Mouse (Mus musculus) stomach, embryonic 15.5 days (tissue): ENCODE measurements at regions not wholly inside any gene's neighbourhood (a gene's known extent, or its start where the extent isn't known, plus 50 kb on each side); places are given as distances from the start of the nearest gene placed in this dataset.
A peak's percentile ranks its signal among the peaks of the same experiment; 100 is the strongest.
"Not testable (repeated sequence)": the region's sequence is repeated elsewhere in the genome, so short reads cannot be mapped to it uniquely, and the experiment has no call there.

ENCODE experiments used
- ATAC-seq: fragments of 200-750 bp; cut with Nextera tagmentation; 2 replicates; pipeline ENCODE4 v1.8.0; 2017; ENCODE audit warnings: low read depth, moderate number of reproducible peaks, moderate TSS enrichment; ENCODE audit not compliant: insufficient read depth, low FRiP score
- H3K27ac ChIP-seq: fragments of 300-500 bp; sonication (generic); 2 replicates; pipeline ENCODE4 v1.5.1; 2015; ENCODE audit warnings: mild to moderate bottlenecking, inconsistent platforms
- H3K27me3 ChIP-seq: fragments of 300-500 bp; sonication (generic); replicated peaks from 2 replicates; pipeline ENCODE4 v1.6.1; 2015; ENCODE audit warnings: inconsistent platforms
- H3K36me3 ChIP-seq: fragments of 300-500 bp; sonication (generic); 2 replicates; pipeline ENCODE4 v1.6.1; 2015; ENCODE audit warnings: inconsistent platforms
- H3K4me1 ChIP-seq: fragments of 300-500 bp; sonication (generic); 2 replicates; pipeline ENCODE4 v1.6.1; 2015; ENCODE audit warnings: inconsistent platforms
- H3K4me2 ChIP-seq: fragments of 300-500 bp; sonication (generic); 2 replicates; pipeline ENCODE4 v1.6.1; 2015; ENCODE audit warnings: mild to moderate bottlenecking, inconsistent platforms
- H3K4me3 ChIP-seq: fragments of 300-500 bp; sonication (generic); replicated peaks from 2 replicates; pipeline ENCODE4 v1.5.1; 2015; ENCODE audit warnings: inconsistent platforms
- H3K9ac ChIP-seq: fragments of 300-500 bp; sonication (generic); 2 replicates; pipeline ENCODE4 v1.6.1; 2015; ENCODE audit warnings: inconsistent platforms
- H3K9me3 ChIP-seq: fragments of 300-500 bp; sonication (generic); 2 replicates; pipeline ENCODE4 v1.6.1; 2016; ENCODE audit warnings: inconsistent platforms
- WGBS: fragments of 180-500 bp; shearing (Covaris S2); methylation state at CpG from one replicate; pipeline ENCODE4 v1.1.7; 2015; 5-methylcytosine and 5-hydroxymethylcytosine counted together

GRCm38 (mm10) chr1:154029826-154030225 lies 129.8 kb upstream of the Teddm2 start:
- Histone ChIP-seq H3K27me3 (no peaks in the 10 kb centered on the region), H3K4me2 (no peak overlapping the region)
- 48% methylated on average over 3 of the region's 3 CpGs for WGBS

DNA sequence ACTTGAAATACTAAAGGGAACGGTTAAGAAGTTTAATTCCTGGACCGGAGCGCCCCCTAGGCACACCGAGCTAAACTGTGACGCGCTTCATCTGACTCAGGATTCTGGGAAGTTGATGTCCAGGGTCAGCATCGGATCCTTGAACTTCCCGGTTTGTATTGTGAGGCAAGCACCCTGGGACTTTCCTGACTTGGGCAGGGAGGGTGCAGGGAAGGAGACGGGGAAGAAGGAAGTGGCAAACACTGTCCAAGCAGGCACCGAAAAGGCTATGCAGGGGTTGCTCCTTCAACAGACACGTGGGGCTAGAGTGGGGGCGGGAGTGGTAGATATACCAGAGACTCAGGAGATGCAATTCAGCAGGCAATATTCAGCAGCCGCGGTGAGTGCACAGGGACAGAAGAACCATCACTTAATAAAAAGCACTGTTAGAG lies 132.7 kb upstream of the Teddm2 start:
- no peak overlapping the region for H3K9ac ChIP-seq
- H3K9me3 ChIP-seq: no peaks in the 10 kb centered on the region
- H3K4me3 ChIP-seq: no peak overlapping the region; the same call in 1 of the 2 replicates
- H3K27ac ChIP-seq: no peak overlapping the region
- ATAC-seq: peak; percentile 37; the same call in 1 of the 2 replicates
- WGBS: 14% methylated on average over 14 of the region's 14 CpGs
- H3K4me1 ChIP-seq: no peaks in the 10 kb centered on the region; the same call in 1 of the 2 replicates
- H3K4me2 ChIP-seq: peak overlapping the region; percentile 37
- no peaks in the 10 kb centered on the region for H3K27me3 ChIP-seq
- H3K36me3 ChIP-seq: no peaks in the 10 kb centered on the region

More at GRCm38 (mm10) chr1:154029826-154030225, 129.8 kb upstream of the Teddm2 start:
- no peak for ATAC-seq
- no peak overlapping the region for H3K9ac ChIP-seq
- no peaks in the 10 kb centered on the region for H3K9me3 ChIP-seq
- H3K36me3 ChIP-seq: no peaks in the 10 kb centered on the region
- H3K4me1 ChIP-seq: no peaks in the 10 kb centered on the region; the same call in 1 of the 2 replicates
- no peak overlapping the region for H3K4me3 ChIP-seq
- H3K27ac ChIP-seq: no peak overlapping the region

- H3K27me3 ChIP-seq: no peaks in the 10 kb centered on the region
- H3K4me3 ChIP-seq: no peak overlapping the region
- no peak overlapping the region for H3K9ac ChIP-seq
- H3K27ac ChIP-seq: peak overlapping the region; percentile 65
- no peak overlapping the region for H3K4me2 ChIP-seq
- no peaks in the 10 kb centered on the region for H3K9me3 ChIP-seq
- no peaks in the 10 kb centered on the region; the same call in 1 of the 2 replicates for H3K4me1 ChIP-seq
- peak; percentile 92 for ATAC-seq
- no peaks in the 10 kb centered on the region for H3K36me3 ChIP-seq
- WGBS: 47% methylated on average over 13 of the region's 13 CpGs
Observed at GRCm38 (mm10) chr1:154033958-154034606, 134.1 kb upstream of the Teddm2 start.

DNA sequence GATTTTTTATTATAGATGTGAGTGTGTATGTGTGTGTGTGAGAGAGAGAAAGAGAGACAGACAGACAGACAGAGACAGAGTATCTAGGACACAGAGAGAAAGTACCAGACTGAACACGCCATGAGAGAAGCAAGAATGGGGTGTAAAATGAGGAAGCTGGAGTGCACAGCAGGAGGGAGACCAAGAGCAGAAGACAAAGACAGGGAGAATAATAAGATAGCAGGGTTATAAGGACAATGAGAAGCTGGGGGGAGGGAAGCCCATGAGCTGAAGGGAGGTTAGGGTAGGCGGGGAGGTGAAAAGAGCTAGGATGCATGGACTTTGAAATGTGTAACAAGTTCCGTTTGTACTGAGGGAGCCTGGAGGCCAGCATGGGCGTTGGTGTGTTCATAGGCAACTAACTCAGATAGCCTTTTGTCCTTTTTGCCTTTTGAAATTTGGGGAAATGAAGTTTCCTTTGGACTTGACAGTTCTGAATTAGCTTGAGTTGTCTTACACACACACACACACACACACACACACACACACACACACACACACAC lies 136.8 kb upstream of the Teddm2 start:
- Histone ChIP-seq H3K4me2 (no peak overlapping the region), H3K4me3 (no peak overlapping the region), H3K9ac (no peak overlapping the region), H3K4me1 (no peaks in the 10 kb centered on the region; the same call in 1 of the 2 replicates), H3K27ac (no peak overlapping the region), H3K36me3 (no peaks in the 10 kb centered on the region), H3K27me3 (no peaks in the 10 kb centered on the region), H3K9me3 (no peaks in the 10 kb centered on the region)
- no peak for ATAC-seq
- 51% methylated on average over 4 of the region's 4 CpGs for WGBS

- Histone ChIP-seq H3K27ac (no peak overlapping the region), H3K4me1 (no peaks in the 10 kb centered on the region; the same call in 1 of the 2 replicates), H3K9me3 (no peaks in the 10 kb centered on the region), H3K27me3 (no peaks in the 10 kb centered on the region), H3K36me3 (no peaks in the 10 kb centered on the region), H3K4me3 (no peak overlapping the region), H3K4me2 (no peak overlapping the region), H3K9ac (no peak overlapping the region)
- WGBS: 78% methylated on average over 2 of the region's 2 CpGs
- no peak for ATAC-seq
Observed at GRCm38 (mm10) chr1:154038241-154038640, 138.2 kb upstream of the Teddm2 start.

- Histone ChIP-seq H3K36me3 (no peaks in the 10 kb centered on the region), H3K4me3 (no peak overlapping the region), H3K9me3 (no peaks in the 10 kb centered on the region), H3K27me3 (no peaks in the 10 kb centered on the region), H3K27ac (no peak overlapping the region), H3K4me2 (no peak overlapping the region), H3K4me1 (no peaks in the 10 kb centered on the region), H3K9ac (no peak overlapping the region)
- no peak for ATAC-seq
- 70% methylated on average over 3 of the region's 3 CpGs for WGBS
Observed at GRCm38 (mm10) chr1:154040907-154041306, 140.9 kb upstream of the Teddm2 start.

GRCm38 (mm10) chr1:154042956-154043355 lies 142.9 kb upstream of the Teddm2 start:
- H3K4me2 ChIP-seq: no peak overlapping the region
- no peak overlapping the region for H3K27ac ChIP-seq
- no peak overlapping the region for H3K9ac ChIP-seq
- no peaks in the 10 kb centered on the region for H3K36me3 ChIP-seq
- H3K9me3 ChIP-seq: no peaks in the 10 kb centered on the region
- H3K4me3 ChIP-seq: no peak overlapping the region
- ATAC-seq: no peak
- H3K27me3 ChIP-seq: no peaks in the 10 kb centered on the region
- no peaks in the 10 kb centered on the region for H3K4me1 ChIP-seq
- WGBS: 41% methylated on average over 2 of the region's 2 CpGs

DNA sequence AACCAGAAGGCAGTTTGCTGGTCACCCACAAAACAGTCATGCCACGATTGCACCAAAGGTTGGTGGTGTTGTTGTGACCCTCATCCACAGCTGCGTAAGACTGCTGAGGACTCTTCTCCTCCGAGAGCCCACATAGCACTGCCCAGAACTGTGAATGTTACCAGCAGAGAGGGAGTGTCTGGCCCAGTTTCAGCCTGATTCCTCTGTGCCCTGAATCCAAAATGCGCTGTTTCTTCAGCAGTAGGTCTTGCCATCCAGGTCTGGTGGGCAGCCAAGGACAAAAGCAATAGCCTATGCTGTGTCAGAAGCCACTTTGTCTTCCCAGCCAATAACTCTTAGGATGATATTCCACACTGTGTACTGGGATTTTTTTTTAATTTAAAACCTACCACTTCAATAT lies 144.7 kb upstream of the Teddm2 start:
- Histone ChIP-seq H3K9me3 (no peaks in the 10 kb centered on the region), H3K4me3 (no peak overlapping the region), H3K9ac (no peak overlapping the region), H3K36me3 (no peaks in the 10 kb centered on the region), H3K4me1 (no peaks in the 10 kb centered on the region), H3K27me3 (no peaks in the 10 kb centered on the region), H3K27ac (no peak overlapping the region), H3K4me2 (no peak overlapping the region)
- no peak for ATAC-seq
- 82% methylated on average over 4 of the region's 4 CpGs for WGBS

GRCm38 (mm10) chr1:154045951-154046350 lies 145.9 kb upstream of the Teddm2 start:
- H3K9ac ChIP-seq: no peak overlapping the region
- no peaks in the 10 kb centered on the region for H3K4me1 ChIP-seq
- no peak overlapping the region for H3K4me2 ChIP-seq
- H3K4me3 ChIP-seq: no peak overlapping the region
- H3K27me3 ChIP-seq: no peaks in the 10 kb centered on the region
- H3K9me3 ChIP-seq: no peaks in the 10 kb centered on the region
- H3K27ac ChIP-seq: no peak overlapping the region
- no peak for ATAC-seq
- no peaks in the 10 kb centered on the region for H3K36me3 ChIP-seq

GRCm38 (mm10) chr1:154053641-154054040 lies 147.3 kb upstream of the Zfp648 start:
- H3K27me3 ChIP-seq: no peaks in the 10 kb centered on the region
- H3K9ac ChIP-seq: no peak overlapping the region
- H3K4me3 ChIP-seq: no peak overlapping the region
- H3K4me2 ChIP-seq: no peak overlapping the region
- no peaks in the 10 kb centered on the region for H3K36me3 ChIP-seq
- no peak overlapping the region for H3K27ac ChIP-seq
- 84% methylated on average over 7 of the region's 7 CpGs for WGBS
- H3K4me1 ChIP-seq: no peaks in the 10 kb centered on the region
- H3K9me3 ChIP-seq: no peaks in the 10 kb centered on the region
- ATAC-seq: no peak

DNA sequence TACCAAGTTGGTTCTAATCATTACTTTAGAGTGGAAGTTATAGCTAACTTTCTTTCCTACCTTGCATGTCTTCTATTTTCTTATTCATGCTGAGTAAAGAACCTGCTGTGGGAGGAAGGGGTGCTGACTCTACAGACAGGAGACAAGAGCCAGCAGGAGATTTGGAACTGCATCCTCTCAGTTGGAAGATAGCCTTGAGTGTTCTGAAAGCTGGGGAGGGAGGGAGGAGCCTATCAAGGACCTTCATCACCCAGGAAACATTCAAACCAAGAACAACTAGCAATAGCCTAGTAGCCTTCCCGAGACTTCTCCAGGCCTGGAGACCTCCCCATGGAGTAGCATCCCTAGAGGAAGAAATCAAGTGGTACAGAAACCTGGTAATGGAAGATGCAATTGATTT lies 146.1 kb upstream of the Zfp648 start:
- ATAC-seq: no peak
- no peak overlapping the region for H3K9ac ChIP-seq

GRCm38 (mm10) chr1:154061397-154061796 lies 139.6 kb upstream of the Zfp648 start:
- 57% methylated on average over 2 of the region's 2 CpGs for WGBS
- not testable (repeated sequence) for H3K9me3 ChIP-seq, ATAC-seq, H3K36me3 ChIP-seq, H3K4me1 ChIP-seq, H3K9ac ChIP-seq, H3K27me3 ChIP-seq, H3K27ac ChIP-seq, H3K4me3 ChIP-seq, H3K4me2 ChIP-seq

More for the DNA sequence above, 146.1 kb upstream of the Zfp648 start:
- H3K27me3 ChIP-seq: no peaks in the 10 kb centered on the region
- no peaks in the 10 kb centered on the region for H3K9me3 ChIP-seq
- H3K4me3 ChIP-seq: no peak overlapping the region
- no peaks in the 10 kb centered on the region for H3K4me1 ChIP-seq
- H3K27ac ChIP-seq: no peak overlapping the region
- H3K36me3 ChIP-seq: no peaks in the 10 kb centered on the region
- WGBS: 74% methylated on average over 1 of the region's 1 CpGs
- no peak overlapping the region for H3K4me2 ChIP-seq
